Comparison of ENCODE assay signal across 8 mouse cellular contexts in the genomic region with DNA sequence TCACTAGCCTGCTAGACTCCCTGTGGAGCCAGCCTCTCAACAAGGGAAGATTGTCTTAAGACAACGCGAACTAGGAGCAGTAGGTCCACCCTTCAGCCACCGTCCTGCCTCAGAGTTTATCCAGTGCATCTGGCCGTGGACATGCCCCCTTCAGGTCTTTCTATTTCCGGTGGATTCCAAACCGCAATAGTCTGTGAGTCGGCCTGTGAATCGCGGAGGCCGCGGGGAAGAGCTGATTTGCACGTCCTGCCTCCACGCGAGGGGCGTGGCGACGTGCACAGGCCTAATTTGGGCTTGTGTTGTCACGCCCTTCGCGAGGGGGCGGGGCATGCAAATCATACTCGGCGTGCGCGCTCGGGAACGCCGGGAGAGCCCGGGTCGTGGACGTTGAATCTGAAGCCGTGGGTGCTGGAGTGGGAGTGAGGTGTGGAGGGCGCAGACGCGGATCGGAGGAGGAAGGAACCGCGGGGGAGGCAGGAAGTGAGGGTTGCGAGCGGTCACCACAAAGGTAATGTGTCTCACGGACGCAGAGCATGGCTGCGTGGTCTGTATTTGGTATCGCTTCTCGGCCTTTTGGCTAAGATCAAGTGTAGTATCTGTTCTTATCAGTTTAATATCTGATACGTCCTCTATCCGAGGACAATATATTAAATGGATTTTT. TPM values are rescaled to one million over a fixed set of nuclear protein-coding genes. Genes with fewer than 3 reads are reported as not detected.
DNase-seq lines count a peak whose midpoint lies in the region; ATAC-seq and TF ChIP-seq lines count a peak whose summit lies in the region.

No protein-coding gene starts in this region.

- H3K4me1 ChIP-seq in forebrain, embryonic 11.5 days (replicated peaks; ENCODE audit: control insufficient read depth, insufficient read depth, low read length) = no peaks in the 10 kb centered on the region
- no peaks in the 10 kb centered on the region for H3K4me1 ChIP-seq in heart, postnatal 0 days (ENCODE audit: control insufficient read depth, insufficient read depth)
- H3K4me1 ChIP-seq in liver, embryonic 16.5 days (ENCODE audit: control insufficient read depth, low read depth, low read length) = peaks cover 3% of the 10 kb centered on the region; the same call in 1 of the 2 replicates
- no peaks in the 10 kb centered on the region; the same call in 1 of the 2 replicates for H3K4me1 ChIP-seq in neural tube, embryonic 13.5 days (replicated peaks)
- H3K4me1 ChIP-seq in testis, adult 2 months (ENCODE audit: control insufficient read depth, insufficient read depth, low read length) = no peaks in the 10 kb centered on the region; the same call in 1 of the 2 replicates

- H3K27ac ChIP-seq in forebrain, embryonic 11.5 days (ENCODE audit: low read depth, low read length) = peak overlapping the region; percentile 92
- peak overlapping the region; percentile 97 for H3K27ac ChIP-seq in heart, postnatal 0 days (ENCODE audit: low read depth)
- peak overlapping the region; percentile 89 for H3K27ac ChIP-seq in liver, embryonic 16.5 days (ENCODE audit: low read length)
- peak overlapping the region; percentile 98 for H3K27ac ChIP-seq in neural tube, embryonic 13.5 days (replicated peaks)
- H3K27ac ChIP-seq in testis, adult 2 months (ENCODE audit: control insufficient read depth, insufficient read depth, low read depth, low read length) = peak overlapping the region; percentile 99

- peak overlapping the region; percentile 87 for H3K9ac ChIP-seq in forebrain, embryonic 11.5 days (ENCODE audit: low read length)
- peak overlapping the region; percentile 82 for H3K9ac ChIP-seq in heart, postnatal 0 days (replicated peaks; ENCODE audit: low read depth, low read length)
- peak overlapping the region; percentile 76 for H3K9ac ChIP-seq in liver, embryonic 16.5 days (ENCODE audit: low read depth, low read length)
- H3K9ac ChIP-seq in neural tube, embryonic 13.5 days = peak overlapping the region; percentile 84

- TF ChIP-seq EP300 in heart, postnatal 0 days (IDR thresholded peaks at IDR 0.05; ENCODE audit: low read depth) = no peak

- H3K4me2 ChIP-seq in forebrain, embryonic 11.5 days (ENCODE audit: low read depth, low read length, severe bottlenecking) = peak overlapping the region; percentile 64
- peak overlapping the region; percentile 65 for H3K4me2 ChIP-seq in heart, postnatal 0 days (ENCODE audit: low read depth, low read length)
- H3K4me2 ChIP-seq in liver, embryonic 16.5 days (ENCODE audit: low read depth, low read length) = peak overlapping the region; percentile 70
- H3K4me2 ChIP-seq in neural tube, embryonic 13.5 days = peak overlapping the region; percentile 58

- H3K36me3 ChIP-seq in forebrain, embryonic 11.5 days (ENCODE audit: control insufficient read depth, insufficient read depth, low read length) = no peaks in the 10 kb centered on the region
- no peaks in the 10 kb centered on the region for H3K36me3 ChIP-seq in heart, postnatal 0 days (replicated peaks; ENCODE audit: control insufficient read depth, insufficient read depth, low read length)
- no peaks in the 10 kb centered on the region for H3K36me3 ChIP-seq in liver, embryonic 16.5 days (ENCODE audit: control insufficient read depth, insufficient read depth)
- H3K36me3 ChIP-seq in neural tube, embryonic 13.5 days = no peaks in the 10 kb centered on the region
- no peaks in the 10 kb centered on the region for H3K36me3 ChIP-seq in testis, adult 2 months (ENCODE audit: control insufficient read depth, insufficient read depth, low read length)

- peak; percentile 96 for ATAC-seq in forebrain, embryonic 11.5 days (replicated peaks; ENCODE audit: low FRiP score)
- ATAC-seq in heart, postnatal 0 days (ENCODE audit: insufficient read depth, low read depth) = peak; percentile 98
- peak; percentile 90 for ATAC-seq in liver, embryonic 16.5 days (ENCODE audit: low read depth)
- peak; percentile 95 for ATAC-seq in neural tube, embryonic 13.5 days (ENCODE audit: low read depth)

- under 1% methylated on average over 45 of the region's 47 CpGs for WGBS in forebrain, embryonic 11.5 days
- WGBS in heart, postnatal 0 days = under 1% methylated on average over 47 of the region's 47 CpGs
- under 1% methylated on average over 47 of the region's 47 CpGs for WGBS in liver, embryonic 16.5 days (ENCODE audit: insufficient replicate concordance)
- under 1% methylated on average over 47 of the region's 47 CpGs for WGBS in neural tube, embryonic 13.5 days

- no peaks in the 10 kb centered on the region for H3K9me3 ChIP-seq in forebrain, embryonic 11.5 days (ENCODE audit: control insufficient read depth, low read length)
- no peaks in the 10 kb centered on the region for H3K9me3 ChIP-seq in heart, postnatal 0 days (replicated peaks; ENCODE audit: control insufficient read depth, low read length)
- H3K9me3 ChIP-seq in liver, embryonic 16.5 days (replicated peaks; ENCODE audit: control insufficient read depth, low read length) = no peaks in the 10 kb centered on the region
- H3K9me3 ChIP-seq in neural tube, embryonic 13.5 days = no peaks in the 10 kb centered on the region

- no peaks in the 10 kb centered on the region for H3K27me3 ChIP-seq in forebrain, embryonic 11.5 days (ENCODE audit: control insufficient read depth, insufficient read depth, low read length)
- no peaks in the 10 kb centered on the region for H3K27me3 ChIP-seq in heart, postnatal 0 days (ENCODE audit: control insufficient read depth, insufficient read depth, low read length)
- H3K27me3 ChIP-seq in liver, embryonic 16.5 days (ENCODE audit: control insufficient read depth, insufficient read depth, low read depth, low read length) = no peaks in the 10 kb centered on the region
- 0 out of 2 replicates have a peak, but pooled peaks cover 2% of the 10 kb centered on the region for H3K27me3 ChIP-seq in neural tube, embryonic 13.5 days
- no peaks in the 10 kb centered on the region for H3K27me3 ChIP-seq in testis, adult 2 months (ENCODE audit: control insufficient read depth, insufficient read depth, low read length)

- DNase-seq in CD8-positive naive resting alpha-beta T cell, adult 2 months (ENCODE audit: low read depth in 2 of 2, low spot score in 2 of 2) = peak; percentile 90 to 91
- peak; percentile 97 for DNase-seq in c-Kit-positive CD71-negative TER-119-negative erythroid progenitor cells, embryonic 14.5 days (ENCODE audit: low read depth)
- DNase-seq in forebrain, embryonic 11.5 days (ENCODE audit: low spot score) = peak; percentile 97
- peak; percentile 90 for DNase-seq in heart, postnatal 0 days (ENCODE audit: low spot score)
- DNase-seq in kidney, postnatal 4 days = peak; percentile 98 to 99

- H3K4me3 ChIP-seq in forebrain, embryonic 11.5 days (ENCODE audit: low read depth, low read length) = peak overlapping the region; percentile 40
- peak overlapping the region; percentile 50 for H3K4me3 ChIP-seq in heart, postnatal 0 days (ENCODE audit: low read depth, low read length)
- peak overlapping the region; percentile 52 for H3K4me3 ChIP-seq in liver, embryonic 16.5 days (ENCODE audit: low read depth, low read length)
- peak overlapping the region; percentile 48 for H3K4me3 ChIP-seq in neural tube, embryonic 13.5 days
- H3K4me3 ChIP-seq in testis, adult 2 months (ENCODE audit: control insufficient read depth, low read depth, low read length) = peak overlapping the region; percentile 91

- TF ChIP-seq POLR2A in testis, adult 2 months (IDR thresholded peaks at IDR 0.05; ENCODE audit: control insufficient read depth, low read depth, low read length) = peak; percentile 98

- TF ChIP-seq CTCF in heart, postnatal 0 days (IDR thresholded peaks at IDR 0.05; ENCODE audit: low read depth) = no peak
- TF ChIP-seq CTCF in testis, adult 2 months (IDR thresholded peaks at IDR 0.05; ENCODE audit: control insufficient read depth, insufficient read depth, insufficient replicate concordance, low read depth, low read length) = no peak

RNA-seq across cellular contexts. Expression of a gene that starts 31.7 kb away (rescaled TPM):
- polyA plus RNA-seq in forebrain, embryonic 11.5 days (2014; fragmentation: Nextera tagmentation; extraction: Ambion mirVana) = 3.3 and 4.5 TPM in 2 replicates
- 11.3 and 12.5 TPM in 2 replicates for total RNA-seq in heart, postnatal 0 days (2014; rRNA removed; ENCODE audit: low replicate concordance)
- polyA plus RNA-seq in heart, postnatal 0 days (2015; fragmentation: Nextera tagmentation; extraction: Ambion mirVana) = 8.6 and 9.5 TPM in 2 replicates
- 8.0 and 8.1 TPM in 2 replicates for polyA plus RNA-seq in liver, embryonic 16.5 days (2015; fragmentation: Nextera tagmentation; extraction: Ambion mirVana)
- 12.9 and 13.6 TPM in 2 replicates for polyA plus RNA-seq in neural tube, embryonic 13.5 days (2015; fragmentation: Nextera tagmentation; extraction: Ambion mirVana)
- 7.4 and 8.1 TPM in 2 replicates for polyA plus RNA-seq in testis, adult 2 months (2012; rRNA removed)

RNA-seq across cellular contexts. Expression of a gene that starts 40.3 kb away (rescaled TPM):
- 14.5 and 16.8 TPM in 2 replicates for polyA plus RNA-seq in forebrain, embryonic 11.5 days (2014; fragmentation: Nextera tagmentation; extraction: Ambion mirVana)
- 0.95 and 8.1 TPM in 2 replicates for total RNA-seq in heart, postnatal 0 days (2014; rRNA removed; ENCODE audit: low replicate concordance)
- polyA plus RNA-seq in heart, postnatal 0 days (2015; fragmentation: Nextera tagmentation; extraction: Ambion mirVana) = 31.1 and 31.7 TPM in 2 replicates
- 75.9 and 84.2 TPM in 2 replicates for polyA plus RNA-seq in liver, embryonic 16.5 days (2015; fragmentation: Nextera tagmentation; extraction: Ambion mirVana)
- 8.7 and 9.6 TPM in 2 replicates for polyA plus RNA-seq in neural tube, embryonic 13.5 days (2015; fragmentation: Nextera tagmentation; extraction: Ambion mirVana)
- 1.5 and 1.9 TPM in 2 replicates for polyA plus RNA-seq in testis, adult 2 months (2012; rRNA removed)

RNA-seq across cellular contexts. Expression of a gene that starts 40.4 kb away (rescaled TPM):
- polyA plus RNA-seq in forebrain, embryonic 11.5 days (2014; fragmentation: Nextera tagmentation; extraction: Ambion mirVana) = 11.9 and 12.4 TPM in 2 replicates
- not detected in 2 replicates for total RNA-seq in heart, postnatal 0 days (2014; rRNA removed; ENCODE audit: low replicate concordance)
- 0.12 TPM in 1 of 2 replicates, not detected in the other for polyA plus RNA-seq in heart, postnatal 0 days (2015; fragmentation: Nextera tagmentation; extraction: Ambion mirVana)
- polyA plus RNA-seq in liver, embryonic 16.5 days (2015; fragmentation: Nextera tagmentation; extraction: Ambion mirVana) = 0.45 and 0.72 TPM in 2 replicates
- polyA plus RNA-seq in neural tube, embryonic 13.5 days (2015; fragmentation: Nextera tagmentation; extraction: Ambion mirVana) = 33.4 and 37.3 TPM in 2 replicates
- polyA plus RNA-seq in testis, adult 2 months (2012; rRNA removed) = 0.08 and 0.17 TPM in 2 replicates

Comparison
In these comparisons a context has a peak if more than half of its experiments do, and no peak if none do; other contexts are left out.
1. Peak in every context shown above with its lines: DNase-seq, ATAC-seq, H3K4me3 ChIP-seq and H3K27ac ChIP-seq.
2. H3K4me3 ChIP-seq: peak in every context shown above with its lines; median percentile 91 in testis, adult 2 months; 52 in liver, embryonic 16.5 days; 50 in heart, postnatal 0 days; 48 in neural tube, embryonic 13.5 days; 40 in forebrain, embryonic 11.5 days.